Mouse (Mus musculus) splenic B cell, adult 2 months (primary cell): ENCODE measurements around the gene Pde4a.
"Not testable (repeated sequence)": the region's sequence is repeated elsewhere in the genome, so short reads cannot be mapped to it uniquely, and the experiment has no call there.

ENCODE experiments used
- DNase-seq: peaks from one replicate; pipeline ENCODE4 v3.0.0-alpha.2; 2011; ENCODE audit warnings: low read depth, low spot score
- H3K27me3 ChIP-seq: 2 replicates; pipeline ENCODE4 v1.6.1; 2012; ENCODE audit warnings: mild to moderate bottlenecking, low read length, moderate library complexity, mixed read lengths; ENCODE audit not compliant: control insufficient read depth, poor library complexity, insufficient read depth, severe bottlenecking
- H3K36me3 ChIP-seq: 2 replicates; pipeline ENCODE4 v1.6.1; 2012; ENCODE audit warnings: mild to moderate bottlenecking, low read length, moderate library complexity, mixed read lengths; ENCODE audit not compliant: control insufficient read depth, poor library complexity, insufficient read depth, severe bottlenecking

Gene Pde4a

GRCm38 (mm10) chr9:21249629-21250508, 84.4 kb downstream of the Pde4a start:
- Histone ChIP-seq H3K36me3 (no peaks in the 10 kb centered on the region), H3K27me3 (no peaks in the 10 kb centered on the region)
- DNase-seq, result no peak

- Histone ChIP-seq H3K27me3 (no peaks in the 10 kb centered on the region), H3K36me3 (no peaks in the 10 kb centered on the region)
- no peak for DNase-seq
Measured at GRCm38 (mm10) chr9:21250509-21250908, 85.0 kb downstream of the Pde4a start.

GRCm38 (mm10) chr9:21251116-21251735, 85.7 kb downstream of the Pde4a start:
- H3K36me3 ChIP-seq, result no peaks in the 10 kb centered on the region
- H3K27me3 ChIP-seq, result no peaks in the 10 kb centered on the region
- DNase-seq, result no peak

DNA sequence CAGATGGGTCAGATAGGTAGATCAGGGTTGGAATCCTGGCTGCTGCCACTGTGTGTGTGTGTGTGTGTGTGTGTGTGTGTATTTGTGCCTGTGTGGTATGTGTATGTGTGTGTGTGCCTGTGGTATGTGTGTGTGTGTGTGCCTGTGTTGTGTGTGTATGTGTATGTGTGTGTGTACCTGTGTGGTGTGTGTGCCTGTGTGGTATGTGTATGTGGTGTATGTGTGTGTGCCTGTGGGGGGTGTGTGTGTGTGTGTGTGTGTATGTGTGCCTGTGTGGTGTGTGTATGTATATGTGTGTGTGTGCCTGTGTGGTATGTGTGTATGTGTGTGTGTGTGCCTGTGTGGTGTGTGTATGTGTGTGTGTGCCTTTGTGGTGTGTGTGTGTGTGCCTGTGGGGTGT, 89.2 kb downstream of the Pde4a start:
- Histone ChIP-seq H3K36me3 (no peaks in the 10 kb centered on the region), H3K27me3 (no peaks in the 10 kb centered on the region)
- DNase-seq, result no peak

DNA sequence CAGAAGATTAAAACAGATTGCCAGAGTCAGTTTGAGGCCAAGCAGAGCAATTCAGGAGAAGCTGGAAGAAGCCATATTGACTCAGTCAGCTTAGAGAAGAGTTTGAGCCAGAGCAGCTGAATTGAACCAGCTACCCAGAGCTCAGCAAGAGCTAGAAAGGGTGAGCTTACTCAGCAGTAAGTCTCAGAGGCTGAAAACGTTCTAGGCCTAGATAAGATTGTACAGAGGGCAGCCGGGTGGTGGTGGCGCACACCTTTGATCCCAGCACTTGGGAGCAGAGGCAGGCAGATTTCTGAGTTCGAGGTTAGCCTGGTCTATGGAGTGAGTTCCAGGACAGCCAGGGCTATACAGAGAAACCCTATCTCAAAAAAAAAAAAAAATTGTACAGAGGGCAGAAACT, 90.8 kb downstream of the Pde4a start:
- not testable (repeated sequence) for DNase-seq, H3K27me3 ChIP-seq, H3K36me3 ChIP-seq

DNA sequence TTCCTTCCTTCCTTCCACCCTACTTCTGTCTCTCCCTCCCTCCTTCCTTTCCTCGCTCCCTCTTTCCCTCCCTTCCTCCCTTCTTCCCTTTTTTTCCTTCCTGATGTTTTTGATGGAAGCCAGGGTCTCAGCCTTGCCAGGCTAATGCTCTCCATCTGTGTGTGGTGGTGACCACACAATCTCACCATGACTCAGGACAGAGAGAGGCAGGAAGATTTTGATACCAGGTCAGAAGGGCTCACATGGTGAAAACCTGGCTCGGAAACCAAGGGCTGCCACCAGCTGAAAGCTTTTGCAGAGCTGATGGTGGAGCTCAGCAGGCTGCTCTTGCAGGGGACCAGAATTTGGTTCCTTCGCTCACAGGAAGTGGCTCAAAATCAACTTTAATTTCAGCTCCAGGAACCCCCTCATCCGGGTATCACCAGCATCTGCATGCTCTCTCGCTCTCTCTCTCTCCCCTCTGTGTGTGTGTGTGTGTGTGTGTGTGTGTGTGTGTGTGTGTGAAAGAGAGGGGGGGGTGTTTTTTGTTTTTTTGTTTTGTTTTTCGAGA, 95.1 kb downstream of the Pde4a start:
- H3K27me3 ChIP-seq, result no peaks in the 10 kb centered on the region
- no peaks in the 10 kb centered on the region for H3K36me3 ChIP-seq
- DNase-seq, result no peak

- no peak for DNase-seq
- no peaks in the 10 kb centered on the region for H3K36me3 ChIP-seq
- no peaks in the 10 kb centered on the region for H3K27me3 ChIP-seq
Measured at GRCm38 (mm10) chr9:21261831-21262230, 96.3 kb downstream of the Pde4a start.
